Mouse (Mus musculus) mouse embryonic stem cell (cell line): ENCODE measurements around the gene Dlg4.
"Not testable (repeated sequence)": the region's sequence is repeated elsewhere in the genome, so short reads cannot be mapped to it uniquely, and the experiment has no call there.

ENCODE experiments used
- in situ Hi-C, 2 experiments: fragments of 300-500 bp; cut with MboI; formaldehyde crosslinking; loops; 1 replicate in 1 of 2; 3 replicates in 1 of 2; pipeline ENCODE4 v1.14.3; 2019 to 2020; ENCODE audit warnings: low sequenced_read_pairs in 2 of 2, low pct_unique_long_range_greater_than_20kb in 1 of 2, mixed read lengths in 1 of 2; ENCODE audit not compliant: unreplicated experiment in 1 of 2

Gene Dlg4

DNA sequence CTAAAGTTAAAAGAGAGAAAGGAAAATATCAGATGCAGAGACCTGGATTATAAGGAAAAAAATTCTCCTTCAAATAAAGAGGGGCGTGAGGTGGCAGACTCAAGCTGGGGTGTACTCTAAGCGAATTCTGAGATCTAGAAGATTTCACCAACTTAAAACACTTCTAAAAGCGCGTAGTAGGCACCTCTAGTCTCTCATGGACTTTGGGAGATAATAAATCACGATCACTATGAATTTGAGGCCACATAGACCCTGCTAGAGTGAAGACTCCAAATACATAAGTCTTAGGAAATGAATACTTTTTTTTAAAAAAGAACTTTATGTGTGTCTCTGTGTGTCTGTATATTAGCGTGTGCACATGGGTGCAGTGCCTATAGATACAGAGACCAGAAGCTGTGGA lies 1.1 kb upstream of the Dlg4 start:
- in situ Hi-C loops = no loop called here

DNA sequence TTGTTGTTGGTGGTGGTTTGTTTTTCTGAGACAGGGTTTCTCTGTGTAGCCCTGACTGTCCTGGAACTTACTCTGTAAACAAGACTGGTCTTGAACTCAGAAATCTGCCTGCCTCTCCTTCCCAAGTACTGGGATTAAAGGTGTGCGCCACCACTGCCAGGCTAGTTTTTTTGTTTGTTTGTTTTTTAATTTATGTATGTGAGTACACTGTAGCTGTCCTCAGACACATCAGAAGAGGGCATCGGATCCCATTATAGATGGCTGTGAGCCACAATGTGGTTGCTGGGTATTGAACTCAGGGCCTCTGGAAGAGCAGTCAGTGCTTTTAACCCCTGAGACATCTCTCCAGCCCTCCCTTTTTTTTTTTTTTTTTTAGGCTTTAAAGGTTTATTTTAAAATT lies 565 bp upstream of the Dlg4 start:
- in situ Hi-C loops = not testable (repeated sequence)

DNA sequence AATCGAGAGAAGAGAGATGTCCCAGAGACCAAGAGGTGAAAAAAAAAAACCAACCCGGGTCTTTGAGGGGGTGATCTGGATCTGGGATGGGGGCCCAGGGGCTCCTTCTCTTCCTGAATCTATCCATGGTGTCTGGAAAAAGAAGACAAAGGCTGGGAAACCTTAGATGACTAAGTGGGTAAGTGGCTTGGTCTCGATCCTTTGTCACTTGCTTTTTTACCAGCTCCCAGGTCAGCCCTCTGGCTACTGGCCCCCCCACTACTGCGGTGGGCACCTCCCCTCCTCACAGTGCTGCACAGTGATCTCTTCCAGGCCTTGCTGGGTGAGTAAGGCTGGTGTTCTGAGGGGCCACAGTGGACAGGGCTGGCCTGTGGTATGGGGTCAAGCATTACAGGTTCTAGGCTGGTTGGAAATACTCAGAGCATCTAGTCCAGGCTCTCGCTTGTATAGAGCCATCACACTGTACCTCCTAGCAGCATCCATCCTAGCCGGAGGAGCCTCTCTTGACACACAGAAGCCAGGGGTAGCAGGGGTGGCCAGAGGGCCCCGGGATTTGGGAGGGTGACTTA lies 541 bp downstream of the Dlg4 start:
- in situ Hi-C loops = no loop called here

DNA sequence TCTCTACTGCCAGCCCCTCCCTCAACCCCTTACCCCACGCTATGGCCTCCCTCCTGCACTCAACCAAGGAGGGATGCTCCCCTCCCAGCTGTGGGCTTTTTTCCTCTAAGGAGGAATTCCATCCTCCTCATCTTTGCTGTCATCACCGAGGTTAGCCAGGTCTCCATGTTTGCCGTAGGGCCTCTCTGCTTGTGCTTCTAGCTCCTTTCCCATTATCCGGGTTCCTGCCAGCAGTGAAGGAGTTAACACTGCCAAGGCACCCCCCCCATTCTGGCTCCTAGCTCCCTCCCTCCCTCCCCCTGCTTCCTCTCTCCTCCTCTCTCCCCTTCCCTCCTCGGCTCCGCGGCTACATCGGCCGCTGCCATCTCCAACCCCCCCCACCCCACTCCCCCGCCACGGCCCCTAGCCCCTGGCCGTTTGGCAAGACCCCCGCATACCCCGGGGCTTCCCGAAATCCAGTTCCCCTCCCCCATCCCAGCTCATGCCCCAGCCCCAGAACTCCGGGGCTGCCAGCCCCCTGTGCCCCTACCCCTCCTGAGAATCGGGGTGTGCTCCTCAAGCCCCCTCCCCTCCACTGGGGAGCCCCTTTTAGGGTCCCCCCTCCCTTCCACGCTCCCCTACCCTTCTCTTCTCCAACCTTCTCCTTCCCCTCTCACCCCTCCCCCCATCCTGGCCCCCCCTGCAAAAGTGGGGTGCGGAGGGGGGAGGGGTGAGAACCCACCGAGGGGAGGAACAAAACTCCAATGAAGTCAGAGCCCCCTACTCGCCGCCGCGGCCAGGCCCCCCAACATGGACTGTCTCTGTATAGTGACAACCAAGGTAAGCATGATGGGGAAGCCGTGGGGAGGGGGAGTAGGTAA lies 1.6 kb downstream of the Dlg4 start:
- in situ Hi-C loops = no loop called here

DNA sequence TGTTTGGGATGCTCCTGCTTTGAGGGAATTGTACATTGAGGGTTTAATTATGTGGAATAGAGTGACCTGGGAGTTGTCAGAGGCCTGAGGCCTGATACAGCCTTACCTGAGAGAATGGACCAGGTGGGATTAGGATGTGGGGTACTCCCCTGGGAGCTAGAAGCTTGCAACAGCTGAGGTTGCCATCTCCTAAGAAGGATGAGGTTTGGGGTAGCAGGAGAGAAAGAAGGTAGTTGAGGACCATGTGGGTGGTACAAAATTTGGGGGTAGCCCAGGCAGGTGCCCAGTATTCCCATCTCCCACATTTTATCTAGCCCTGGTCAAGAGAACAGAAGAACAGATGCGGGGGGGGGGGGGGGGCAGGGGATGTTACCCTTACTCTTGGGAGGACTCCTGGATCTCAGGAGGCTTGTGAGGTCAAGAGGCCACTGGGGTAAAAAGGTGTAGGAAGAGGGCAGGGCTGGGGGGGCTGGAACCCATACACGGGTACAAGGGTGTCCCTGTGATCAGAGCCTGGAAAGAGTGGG lies 2.8 kb downstream of the Dlg4 start:
- in situ Hi-C loops = no loop called here

DNA sequence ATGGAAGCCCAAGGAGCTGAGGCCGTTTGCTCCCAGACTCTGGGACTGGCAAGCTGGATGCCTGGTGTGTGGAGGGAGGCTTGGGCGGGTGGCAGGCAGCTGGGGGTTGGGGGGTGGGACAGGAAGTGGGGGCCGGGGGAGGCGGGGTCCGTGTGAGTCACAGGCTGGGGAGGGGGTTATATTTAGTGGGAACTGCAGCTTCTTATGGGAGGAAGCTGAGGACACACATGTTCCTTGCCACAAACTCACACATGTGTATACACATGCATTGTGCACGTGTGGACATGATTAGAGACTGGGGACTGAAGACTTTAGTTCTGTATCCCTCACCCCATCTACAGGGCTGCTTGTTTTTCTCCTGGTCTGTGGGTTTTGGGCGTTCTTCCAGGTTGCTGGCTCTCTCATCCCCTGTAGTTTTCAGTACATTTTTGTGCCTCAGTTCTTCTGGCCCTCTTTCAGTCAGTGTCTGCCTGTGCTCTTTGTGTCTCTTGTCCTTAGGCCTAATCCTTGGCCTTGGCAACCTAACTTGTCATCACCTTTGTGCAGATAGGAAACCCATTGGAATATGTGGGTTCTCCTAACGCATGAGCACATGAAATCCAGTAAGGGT lies 3.4 kb downstream of the Dlg4 start:
- in situ Hi-C loops = no loop called here

DNA sequence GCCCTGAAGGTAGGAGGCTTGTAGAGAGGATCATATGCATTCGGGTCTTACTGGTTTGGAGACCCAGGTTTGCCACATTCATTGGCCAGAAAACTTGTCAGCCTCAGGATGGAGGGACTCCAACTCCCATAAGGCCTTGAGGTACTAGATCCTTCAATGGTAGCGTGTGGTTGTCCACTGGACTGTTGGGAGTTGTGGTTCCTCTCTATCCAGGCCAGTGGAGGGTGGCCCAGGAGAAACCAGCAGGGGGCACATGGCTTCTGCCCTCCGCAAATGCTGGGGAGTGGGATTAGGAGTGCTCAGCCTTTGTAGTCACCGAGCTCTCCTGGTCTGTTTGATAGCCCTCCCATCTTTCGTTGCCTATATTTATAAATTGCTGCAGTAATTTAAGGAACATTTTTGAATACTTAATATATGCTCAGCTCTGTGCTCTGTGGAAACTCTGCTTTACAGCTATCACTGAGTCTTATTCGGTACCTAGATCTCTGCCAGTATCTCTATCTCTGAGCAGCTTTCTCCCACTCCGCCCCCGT lies 4.1 kb downstream of the Dlg4 start:
- in situ Hi-C loops = no loop called here

DNA sequence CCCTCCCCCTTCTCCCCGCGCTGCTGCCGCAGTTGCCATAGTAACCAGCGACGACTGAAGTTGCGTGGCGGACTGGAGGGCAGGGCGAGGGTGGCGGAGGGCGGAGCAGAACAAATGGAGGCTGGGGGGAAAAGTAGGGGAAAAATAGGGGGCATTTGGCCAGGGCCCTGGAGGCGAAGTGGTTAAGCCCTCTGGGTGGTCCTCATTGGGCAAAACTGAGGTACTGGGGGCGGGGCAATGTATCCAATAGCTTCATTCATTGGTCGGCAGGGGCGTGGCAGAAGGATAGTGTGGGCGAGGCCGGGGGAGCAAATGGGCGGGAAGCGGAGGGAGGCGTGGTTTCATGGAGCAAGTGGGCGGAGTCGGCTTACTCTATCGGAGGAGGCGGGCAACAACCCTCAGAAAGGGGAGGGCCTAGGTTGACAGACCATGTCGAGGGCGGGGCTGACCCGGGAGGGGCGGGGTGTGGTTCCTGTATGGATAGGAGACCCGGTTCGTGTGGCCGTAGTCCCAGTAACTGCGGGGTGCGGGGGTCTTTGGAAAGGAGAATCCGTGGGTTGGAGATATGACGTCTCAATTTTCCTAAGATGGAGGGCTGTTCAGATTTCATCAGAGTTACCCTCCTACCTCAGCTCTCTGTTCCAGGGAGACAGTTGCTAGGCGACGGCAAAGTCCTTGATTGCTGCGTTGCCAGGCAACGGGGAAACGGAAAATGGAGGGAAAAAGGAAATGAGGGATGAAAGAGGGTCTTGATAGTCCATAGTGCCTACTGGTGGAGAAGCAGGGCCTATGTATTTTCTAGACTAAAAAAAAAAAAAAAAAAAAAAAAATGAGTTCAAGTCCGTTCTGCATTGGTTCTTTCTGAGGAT lies 4.8 kb downstream of the Dlg4 start:
- in situ Hi-C loops = no loop called here

DNA sequence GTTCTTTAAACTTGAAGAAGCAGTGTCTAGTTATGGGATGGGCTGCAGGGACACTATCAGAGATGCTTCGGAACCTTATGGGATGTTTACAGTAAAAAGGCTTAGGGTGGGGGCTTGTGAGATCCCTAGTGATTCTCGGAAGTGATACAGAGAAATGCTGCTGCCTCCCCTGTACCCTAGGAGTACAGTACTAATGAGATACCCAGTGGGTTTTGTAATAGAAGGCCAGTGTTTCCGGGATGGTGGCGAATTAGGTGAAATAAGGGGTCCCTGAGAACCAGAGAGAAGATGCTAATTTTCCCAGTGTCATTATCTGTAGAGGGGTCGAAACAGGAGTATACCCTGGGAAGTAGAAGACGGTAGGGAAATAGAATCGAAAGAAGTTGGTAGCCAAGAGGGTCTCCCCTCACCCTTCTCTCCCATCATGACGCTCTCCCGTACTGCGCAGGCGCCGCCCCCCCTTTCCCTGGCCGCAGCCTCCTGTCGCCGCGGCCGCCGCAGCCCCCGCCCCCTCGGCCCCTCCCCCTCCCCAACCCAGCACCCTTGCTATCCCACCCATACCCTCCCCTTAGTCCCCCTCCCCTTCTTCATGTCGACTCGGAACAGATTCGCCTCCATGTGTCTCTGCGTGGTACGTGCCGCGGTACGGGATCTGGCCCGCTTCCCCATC lies 6.9 kb downstream of the Dlg4 start:
- in situ Hi-C loops = no loop called here

DNA sequence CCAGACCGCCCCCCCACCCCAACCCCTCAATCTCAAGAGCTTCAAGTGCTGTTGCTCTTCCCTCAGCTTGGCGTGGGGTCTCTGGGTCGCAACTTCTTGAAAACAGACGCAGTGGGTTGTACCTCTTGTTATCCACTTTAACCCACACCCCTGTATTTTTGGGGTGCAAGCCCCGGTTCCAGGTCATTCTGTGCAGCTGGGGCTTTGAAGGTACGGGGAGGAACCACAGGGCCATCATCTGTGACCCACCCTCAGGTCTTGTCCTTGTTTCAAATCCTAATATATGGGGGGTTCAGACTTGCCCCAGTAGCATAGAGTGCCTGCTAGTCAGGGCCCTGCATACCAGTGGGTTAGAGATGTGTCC lies 7.4 kb downstream of the Dlg4 start:
- in situ Hi-C loops = no loop called here

DNA sequence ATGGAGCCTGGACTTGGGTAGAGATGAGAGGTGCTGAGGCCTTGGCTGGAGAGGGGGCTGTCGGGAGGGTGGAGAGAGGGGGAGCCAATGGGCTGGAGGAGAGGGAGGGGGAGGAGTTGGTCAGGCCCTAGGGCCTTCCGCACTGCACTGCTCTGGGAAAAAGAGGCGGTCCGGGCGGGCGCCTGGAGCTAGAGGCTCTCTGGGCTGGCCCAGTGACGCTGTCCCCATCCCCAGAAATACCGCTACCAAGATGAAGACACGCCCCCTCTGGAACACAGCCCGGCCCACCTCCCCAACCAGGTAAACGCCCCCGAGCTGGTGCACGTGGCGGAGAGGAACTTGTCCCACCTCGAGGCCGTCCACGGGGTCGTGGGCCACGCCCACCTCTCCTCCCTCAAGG lies 9.9 kb downstream of the Dlg4 start:
- in situ Hi-C loops = no loop called here

DNA sequence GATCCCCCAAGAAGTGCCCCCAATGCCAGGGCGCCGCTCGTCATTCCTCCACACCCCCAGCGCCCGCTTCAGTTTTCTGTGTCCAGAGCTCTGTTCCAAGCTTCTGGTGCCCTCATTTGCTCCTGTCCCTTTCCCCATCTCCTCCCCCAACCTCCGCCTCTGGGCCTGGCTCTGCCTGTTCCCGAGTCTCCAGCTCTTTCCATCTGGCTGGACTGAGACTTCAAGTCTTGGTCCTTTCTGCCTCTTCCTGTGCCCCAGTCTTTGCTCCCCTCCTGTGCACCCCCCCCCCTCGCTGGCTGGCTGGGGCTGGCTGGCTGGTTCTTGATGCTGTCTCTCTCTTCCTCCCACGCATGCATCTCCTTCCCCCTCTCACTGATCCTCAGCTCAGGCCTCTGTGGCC lies 10.7 kb downstream of the Dlg4 start:
- in situ Hi-C loops = no loop called here

DNA sequence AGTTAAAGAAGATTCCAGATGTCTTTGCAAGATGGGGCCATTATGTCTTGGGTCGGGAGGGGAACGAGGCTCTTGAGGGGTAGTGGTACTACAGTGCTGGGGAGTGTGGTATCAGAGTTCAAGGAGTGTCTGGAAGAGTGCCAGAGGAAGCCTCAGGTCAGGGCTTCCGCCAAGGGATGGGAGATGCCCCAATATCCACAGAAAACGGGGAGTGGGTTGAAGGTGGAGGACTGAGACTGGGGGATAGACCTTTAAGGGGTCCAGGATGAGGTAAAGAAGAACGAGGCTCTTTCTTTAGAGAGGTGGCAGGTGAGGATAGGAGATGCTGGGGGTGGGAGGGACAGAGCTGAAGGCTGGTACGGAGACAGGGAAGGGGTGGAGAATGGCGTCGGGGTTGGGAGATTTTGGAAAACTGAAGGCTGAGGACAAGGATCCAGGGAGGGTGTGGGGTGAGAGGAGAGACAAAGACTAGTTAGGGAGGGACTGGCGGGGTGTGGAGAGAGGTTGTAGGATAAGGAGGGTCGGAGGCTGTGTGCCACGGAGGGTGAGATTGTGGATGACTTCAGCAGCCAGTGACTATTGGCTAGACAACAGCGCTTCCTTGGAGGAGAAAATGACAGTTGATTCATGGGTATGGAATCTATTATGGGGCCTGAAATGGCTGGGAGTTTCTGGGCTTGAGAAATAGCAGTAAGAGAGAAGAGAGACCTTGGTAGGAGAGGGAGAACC lies 11.8 kb downstream of the Dlg4 start:
- in situ Hi-C loops = no loop called here

DNA sequence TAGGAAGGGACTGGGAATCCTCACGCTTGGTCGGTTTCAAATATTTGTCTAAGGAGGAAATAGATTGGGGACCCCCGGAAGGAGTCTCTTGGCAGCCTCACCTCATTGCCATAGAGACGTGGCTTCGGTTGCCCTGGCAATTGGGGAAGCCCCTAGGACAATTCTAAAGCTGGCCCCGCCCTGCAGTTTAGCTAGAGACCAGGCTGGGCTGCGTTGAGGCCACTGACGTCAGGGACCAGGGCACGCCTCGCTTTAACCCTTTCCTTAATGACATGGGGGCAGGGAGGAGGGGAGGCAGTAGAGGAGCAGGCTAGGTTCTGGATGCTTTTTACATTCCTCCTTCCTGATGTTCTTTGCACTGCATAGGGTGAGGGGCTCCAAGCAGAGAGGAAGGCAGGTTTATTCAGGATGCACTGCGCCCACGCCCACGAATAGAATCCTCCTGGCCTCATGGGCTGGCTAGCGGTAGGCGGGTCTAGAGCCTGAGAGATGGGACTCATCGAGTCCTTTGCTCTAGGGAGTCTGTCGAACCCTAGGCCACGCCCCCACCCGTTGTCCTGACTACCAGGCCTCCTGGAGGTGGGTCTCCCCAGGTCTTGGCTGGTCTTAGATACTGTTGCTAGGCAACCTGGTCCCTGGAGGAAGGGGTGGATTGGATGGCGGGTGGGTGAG lies 12.5 kb downstream of the Dlg4 start:
- in situ Hi-C loops = no loop called here

DNA sequence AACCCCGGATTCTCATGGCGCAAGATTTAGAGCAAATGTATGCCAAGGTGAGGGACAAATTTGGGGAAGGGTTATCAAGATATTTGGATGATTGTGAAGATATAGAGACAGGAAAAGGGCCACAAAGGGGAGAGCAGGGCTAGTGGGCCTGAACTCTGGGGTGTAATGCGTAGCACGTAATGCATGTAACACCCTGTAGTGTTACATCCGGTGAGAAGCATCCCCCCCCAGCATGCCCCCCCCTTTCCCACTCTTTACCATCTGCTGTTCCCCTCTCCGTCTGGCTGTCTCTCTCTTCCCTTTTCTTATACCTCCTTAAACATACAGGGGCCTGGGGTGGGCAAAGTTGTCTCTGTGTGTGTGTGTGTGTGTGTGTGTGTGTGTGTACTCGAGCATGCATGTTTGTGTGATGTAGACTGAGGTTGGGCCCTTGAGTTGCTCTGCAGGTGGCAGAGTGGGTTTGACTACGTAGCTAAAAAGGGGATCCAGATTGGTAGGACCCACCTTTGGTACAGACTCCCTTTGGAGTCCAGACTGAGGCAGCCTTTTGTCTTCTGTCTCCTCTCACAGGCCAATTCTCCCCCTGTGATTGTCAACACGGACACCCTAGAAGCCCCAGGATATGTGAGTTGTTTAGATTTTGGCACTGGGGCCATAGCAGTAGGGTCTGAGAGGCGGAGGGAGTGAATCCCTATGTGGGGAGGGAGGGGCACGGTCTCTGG lies 13.2 kb downstream of the Dlg4 start:
- in situ Hi-C loops = no loop called here

DNA sequence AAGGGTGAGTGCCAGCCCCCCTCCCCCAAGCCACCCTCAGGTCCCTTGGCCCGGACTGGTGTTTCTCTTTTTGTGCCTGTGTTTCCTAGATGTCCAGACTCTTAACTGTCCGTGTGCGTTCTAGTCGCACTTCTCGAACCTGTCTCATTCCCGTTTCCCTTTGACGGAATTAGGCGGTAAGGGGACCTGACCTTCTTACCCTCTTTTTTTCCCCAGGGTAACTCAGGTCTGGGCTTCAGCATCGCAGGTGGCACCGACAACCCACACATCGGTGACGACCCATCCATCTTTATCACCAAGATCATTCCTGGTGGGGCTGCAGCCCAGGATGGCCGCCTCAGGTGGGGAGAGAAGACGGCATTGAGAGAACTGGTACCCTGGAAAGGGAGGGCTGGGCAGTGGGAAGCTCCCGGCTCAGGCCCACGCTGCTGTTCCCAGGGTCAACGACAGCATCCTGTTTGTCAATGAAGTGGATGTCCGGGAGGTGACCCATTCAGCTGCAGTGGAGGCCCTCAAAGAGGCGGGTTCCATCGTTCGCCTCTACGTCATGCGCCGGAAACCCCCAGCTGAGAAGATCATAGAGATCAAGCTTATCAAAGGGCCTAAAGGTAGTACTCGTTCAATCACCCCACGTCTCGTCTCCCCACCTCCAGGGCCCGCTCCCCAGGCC lies 14.0 kb downstream of the Dlg4 start:
- in situ Hi-C loops = no loop called here
